Mouse (Mus musculus): ENCODE results near the gene Qtrt1.

Gene Qtrt1

GRCm38 (mm10) chr9:21411669-21412550, at the start of gene Qtrt1:
Gene Qtrt1 (plus strand): TSS chr9:21411837.
- DNase-seq, result peak; percentile 73 to 82

GRCm38 (mm10) chr9:21366541-21367220, 45.0 kb upstream of the Qtrt1 start:
- peak; percentile 37 to 66 for DNase-seq

GRCm38 (mm10) chr9:21367357-21368111, 44.1 kb upstream of the Qtrt1 start, which contains the start of gene Ilf3:
Gene Ilf3 (plus strand): TSS chr9:21367871.
- DNase-seq, result peak; percentile 99 to 100

GRCm38 (mm10) chr9:21368131-21368584, 43.5 kb upstream of the Qtrt1 start:
- DNase-seq, result peak; percentile 70 to 78

- DNase-seq, result no peak
These were observed 42.6 kb upstream of the Qtrt1 start for GRCm38 (mm10) chr9:21369080-21369479.

- no peak for DNase-seq
These were observed 40.8 kb upstream of the Qtrt1 start for GRCm38 (mm10) chr9:21370876-21371275.

GRCm38 (mm10) chr9:21372508-21372907, 39.1 kb upstream of the Qtrt1 start:
- no peak for DNase-seq

GRCm38 (mm10) chr9:21379195-21379594, 32.4 kb upstream of the Qtrt1 start:
- DNase-seq, result no peak

GRCm38 (mm10) chr9:21380868-21381267, 30.8 kb upstream of the Qtrt1 start:
- no peak for DNase-seq

- no peak for DNase-seq
These were observed 27.7 kb upstream of the Qtrt1 start for GRCm38 (mm10) chr9:21383966-21384365.

- no peak for DNase-seq
These were observed 18.9 kb upstream of the Qtrt1 start for GRCm38 (mm10) chr9:21392646-21393175.

- DNase-seq, result no peak
These were observed 15.9 kb upstream of the Qtrt1 start for GRCm38 (mm10) chr9:21395692-21396091.

GRCm38 (mm10) chr9:21397170-21397569, 14.5 kb upstream of the Qtrt1 start:
- no peak for DNase-seq

GRCm38 (mm10) chr9:21401042-21401441, 10.6 kb upstream of the Qtrt1 start:
- DNase-seq, result no peak

- no peak for DNase-seq
These were observed 8.8 kb upstream of the Qtrt1 start for GRCm38 (mm10) chr9:21402764-21403253.

- DNase-seq, result no peak
These were observed 7.9 kb upstream of the Qtrt1 start for GRCm38 (mm10) chr9:21403745-21404144.

GRCm38 (mm10) chr9:21405525-21405924, 6.1 kb upstream of the Qtrt1 start:
- DNase-seq, result no peak

GRCm38 (mm10) chr9:21407951-21408350, 3.7 kb upstream of the Qtrt1 start:
- DNase-seq, result no peak

GRCm38 (mm10) chr9:21408624-21409023, 3.0 kb upstream of the Qtrt1 start:
- no peak for DNase-seq

GRCm38 (mm10) chr9:21409592-21410317, 1.9 kb upstream of the Qtrt1 start:
- DNase-seq, result peak; percentile 46 to 48

- no peak for DNase-seq
These were observed 6.2 kb downstream of the Qtrt1 start for GRCm38 (mm10) chr9:21417866-21418265.

- no peak for DNase-seq
These were observed 8.0 kb downstream of the Qtrt1 start for GRCm38 (mm10) chr9:21419646-21420045.

Measured in thymus, adult 18-20 months (tissue).